Mouse (Mus musculus) liver, embryonic 13.5 days (tissue): ENCODE data around the gene Klk1b4. TPM values are rescaled to one million over a fixed set of nuclear protein-coding genes. Genes with fewer than 3 reads are reported as not detected.

Experiments
- ATAC-seq: fragments of 200-750 bp; cut with Nextera tagmentation; 2 replicates; pipeline ENCODE4 v1.8.0; 2017; ENCODE audit warnings: low read depth, mild to moderate bottlenecking, moderate number of reproducible peaks, moderate library complexity
- DNase-seq: peaks from one replicate; pipeline ENCODE4 v3.0.0; 2022
- H3K27ac ChIP-seq: fragments of 300-500 bp; sonication (generic); 2 replicates; pipeline ENCODE4 v1.5.1; 2015; ENCODE audit warnings: moderate library complexity, mild to moderate bottlenecking, inconsistent platforms
- H3K27me3 ChIP-seq: fragments of 300-500 bp; sonication (generic); 2 replicates; pipeline ENCODE4 v1.6.1; 2015; ENCODE audit warnings: mild to moderate bottlenecking, inconsistent platforms
- H3K36me3 ChIP-seq: fragments of 300-500 bp; sonication (generic); 2 replicates; pipeline ENCODE4 v1.6.1; 2015; ENCODE audit warnings: mild to moderate bottlenecking, inconsistent platforms
- H3K4me1 ChIP-seq: fragments of 300-500 bp; sonication (generic); replicated peaks from 2 replicates; pipeline ENCODE4 v1.6.1; 2015; ENCODE audit warnings: inconsistent platforms
- H3K4me2 ChIP-seq: fragments of 300-500 bp; sonication (generic); 2 replicates; pipeline ENCODE4 v1.6.1; 2015; ENCODE audit warnings: inconsistent platforms, mild to moderate bottlenecking, moderate library complexity
- H3K4me3 ChIP-seq: fragments of 300-500 bp; sonication (generic); replicated peaks from 2 replicates; pipeline ENCODE4 v1.5.1; 2015; ENCODE audit warnings: mild to moderate bottlenecking, inconsistent platforms
- H3K9ac ChIP-seq: fragments of 300-500 bp; sonication (generic); 2 replicates; pipeline ENCODE4 v1.6.1; 2015; ENCODE audit warnings: mild to moderate bottlenecking, inconsistent platforms
- H3K9me3 ChIP-seq: fragments of 300-500 bp; sonication (generic); replicated peaks from 2 replicates; pipeline ENCODE4 v1.6.1; 2016; ENCODE audit warnings: inconsistent platforms
- WGBS: fragments of 180-500 bp; shearing (Covaris S2); methylation state at CpG from one replicate; pipeline ENCODE4 v1.1.7; 2015; ENCODE audit not compliant: insufficient replicate concordance; 5-methylcytosine and 5-hydroxymethylcytosine counted together
- polyA plus RNA-seq: library from polyadenylated mRNA; unstranded; fragments of >200 nt; fragmentation: Nextera tagmentation; extraction: Ambion mirVana; gene quantifications from 2 replicates; pipeline ENCODE4 v1.2.1, GENCODE M21; 2015

The Klk1b4 gene
- polyA plus RNA-seq, 1 experiment from 2014 or later: not detected

DNA sequence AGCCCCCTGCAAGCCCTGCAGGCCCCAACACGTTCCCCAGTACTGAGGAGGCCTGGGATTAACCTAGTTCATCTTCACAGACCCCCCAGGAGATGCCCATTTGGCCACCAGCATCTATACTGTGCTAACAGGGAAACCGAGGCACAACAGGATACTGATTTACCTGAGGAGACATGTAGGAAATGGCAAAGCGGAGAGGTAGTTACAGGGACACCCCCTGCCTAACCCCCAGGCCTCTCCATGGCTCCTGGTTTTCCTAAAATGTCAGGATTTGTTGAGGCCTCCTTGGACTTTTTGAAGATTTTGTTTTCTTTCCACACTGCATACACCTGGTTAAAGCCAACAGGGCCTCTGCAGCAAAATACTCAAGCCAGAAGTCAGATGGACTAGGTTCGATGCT, 50.0 kb downstream of the Klk1b4 start, which contains the start of gene Acp4:
Gene Acp4, minus strand, starts transcription at position 101 of the 400 bp plus-strand sequence.
- Histone ChIP-seq H3K27ac (no peak within 1 kb of the TSS), H3K9ac (no peak within 1 kb of the TSS), H3K36me3 (peaks cover 14% of the 10 kb centered on the region), H3K4me1 (no peaks in the 10 kb centered on the region), H3K4me3 (no peak within 1 kb of the TSS), H3K4me2 (no peak within 1 kb of the TSS), H3K27me3 (peaks cover 19% of the 10 kb centered on the region), H3K9me3 (no peaks in the 10 kb centered on the region)
- DNase-seq (no peak), ATAC-seq (no peak)
- 63% methylated on average over 4 of the region's 4 CpGs for WGBS

GRCm38 (mm10) chr7:44260410-44260809, 53.2 kb downstream of the Klk1b4 start:
- H3K27me3 ChIP-seq: peaks cover 41% of the 10 kb centered on the region
- H3K27ac ChIP-seq: no peak overlapping the region
- H3K4me1 ChIP-seq: peaks cover 5% of the 10 kb centered on the region; the same call in 1 of the 2 replicates
- no peaks in the 10 kb centered on the region for H3K9me3 ChIP-seq
- no peak overlapping the region for H3K4me3 ChIP-seq
- H3K9ac ChIP-seq: no peak overlapping the region
- WGBS: 56% methylated on average over 6 of the region's 6 CpGs
- ATAC-seq (no peak), DNase-seq (no peak)
- H3K36me3 ChIP-seq: no peaks in the 10 kb centered on the region
- no peak overlapping the region for H3K4me2 ChIP-seq

DNA sequence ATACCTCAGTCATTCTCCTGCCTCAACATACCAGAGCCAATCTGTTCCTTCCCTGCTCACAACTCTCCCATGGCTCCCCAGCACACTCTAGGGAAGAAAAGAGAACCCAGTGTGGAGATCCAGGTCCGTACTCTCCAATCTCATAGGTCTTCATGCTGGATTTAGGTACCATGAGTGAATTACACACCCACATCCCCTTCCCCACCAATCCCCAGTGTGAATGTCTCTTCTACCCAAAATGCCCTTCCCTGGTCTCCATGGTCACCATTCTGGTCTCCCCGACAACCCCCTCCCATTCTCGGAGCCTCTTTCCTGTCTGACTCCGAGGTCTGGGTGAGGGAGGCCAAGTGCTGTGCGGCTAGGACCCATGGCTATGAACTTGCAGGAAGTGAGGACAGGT, 53.9 kb downstream of the Klk1b4 start, which contains the start of gene Gm15517:
Gene Gm15517, plus strand, starts transcription at position 301 of the 400 bp plus-strand sequence.
- Histone ChIP-seq H3K36me3 (no peaks in the 10 kb centered on the region), H3K4me1 (peaks cover 5% of the 10 kb centered on the region; the same call in 1 of the 2 replicates), H3K4me2 (no peak within 1 kb of the TSS), H3K27ac (no peak within 1 kb of the TSS), H3K4me3 (no peak within 1 kb of the TSS), H3K9ac (no peak within 1 kb of the TSS), H3K27me3 (peaks cover 41% of the 10 kb centered on the region), H3K9me3 (no peaks in the 10 kb centered on the region)
- DNase-seq: no peak
- ATAC-seq: no peak
- WGBS: 43% methylated on average over 5 of the region's 5 CpGs

Other genes with a start within 250 kb of the Klk1b4 start
- gene Klk1b1, start 240.7 kb upstream of the Klk1b4 start, polyA plus RNA-seq: not detected in 2 replicates
- gene Klk1b9, start 231.4 kb upstream of the Klk1b4 start, polyA plus RNA-seq: not detected in 2 replicates
- gene Klk1b11, start 211.6 kb upstream of the Klk1b4 start, polyA plus RNA-seq: not detected in 2 replicates
- gene Klk1b26, start 195.3 kb upstream of the Klk1b4 start, polyA plus RNA-seq: not detected in 2 replicates
- not detected in 2 replicates for gene Klk1b27, start 155.1 kb upstream of the Klk1b4 start, polyA plus RNA-seq
- not detected in 2 replicates for gene Klk1b21, start 105.1 kb upstream of the Klk1b4 start, polyA plus RNA-seq
- gene Klk1b22, start 94.8 kb upstream of the Klk1b4 start, polyA plus RNA-seq: not detected in 2 replicates
- not detected in 2 replicates for gene Klk1b16, start 70.7 kb upstream of the Klk1b4 start, polyA plus RNA-seq
- not detected in 2 replicates for gene Klk1b24, start 19.2 kb upstream of the Klk1b4 start, polyA plus RNA-seq
- gene Klk1b3, start 9.2 kb upstream of the Klk1b4 start, polyA plus RNA-seq: not detected in 2 replicates
- gene Klk1b5, start 8.5 kb downstream of the Klk1b4 start, polyA plus RNA-seq: not detected in 2 replicates
- not detected in 2 replicates for gene Klk1, start 17.9 kb downstream of the Klk1b4 start, polyA plus RNA-seq
- gene Gm36864, start 28.7 kb downstream of the Klk1b4 start, polyA plus RNA-seq: not detected in 2 replicates
- 1.3 and 1.6 TPM in 2 replicates for gene 1700028J19Rik, start 39.3 kb downstream of the Klk1b4 start, polyA plus RNA-seq
- gene 2410002F23Rik, start 39.3 kb downstream of the Klk1b4 start, polyA plus RNA-seq: 40.3 and 47.0 TPM in 2 replicates
- gene Acp4, start 49.9 kb downstream of the Klk1b4 start, polyA plus RNA-seq: not detected in 2 replicates
- gene Gm15517, start 54.0 kb downstream of the Klk1b4 start, polyA plus RNA-seq: not detected in 2 replicates
- gene Clec11a, start 99.5 kb downstream of the Klk1b4 start, polyA plus RNA-seq: 0.46 and 0.76 TPM in 2 replicates
- 0.06 TPM in 2 replicates for gene Shank1, start 102.8 kb downstream of the Klk1b4 start, polyA plus RNA-seq
- 0.03 and 0.09 TPM in 2 replicates for gene Syt3, start 176.7 kb downstream of the Klk1b4 start, polyA plus RNA-seq
- 0.18 TPM in 1 of 2 replicates, not detected in the other for gene 1700008O03Rik, start 178.4 kb downstream of the Klk1b4 start, polyA plus RNA-seq
- not detected in 2 replicates for gene Lrrc4b, start 221.6 kb downstream of the Klk1b4 start, polyA plus RNA-seq